Mouse (Mus musculus) intestine, embryonic 14.5 days (tissue): ENCODE data around the gene Cdk5r2. TPM values are rescaled to one million over a fixed set of nuclear protein-coding genes. Genes with fewer than 3 reads are reported as not detected.

Source experiments
- ATAC-seq: fragments of 200-750 bp; cut with Nextera tagmentation; replicated peaks from 2 replicates; pipeline ENCODE4 v1.8.0; 2017; ENCODE audit warnings: low read depth, moderate number of reproducible peaks, moderate TSS enrichment, moderate library complexity; ENCODE audit not compliant: low FRiP score, low TSS enrichment
- DNase-seq: peaks from one replicate; pipeline ENCODE4 v3.0.0-alpha.2; 2018; ENCODE audit warnings: low spot score
- H3K27ac ChIP-seq: fragments of 300-500 bp; sonication (generic); 2 replicates; pipeline ENCODE4 v1.5.1; 2014; ENCODE audit warnings: low read depth, mild to moderate bottlenecking, control low read depth
- H3K27me3 ChIP-seq: fragments of 300-500 bp; sonication (generic); replicated peaks from 2 replicates; pipeline ENCODE4 v1.6.1; 2014; ENCODE audit warnings: low read length, control low read depth; ENCODE audit not compliant: control insufficient read depth, insufficient read depth
- H3K36me3 ChIP-seq: fragments of 300-500 bp; sonication (generic); 2 replicates; pipeline ENCODE4 v1.6.1; 2014; ENCODE audit warnings: low read length, control low read depth; ENCODE audit not compliant: control insufficient read depth, insufficient read depth
- H3K4me1 ChIP-seq: fragments of 300-500 bp; sonication (generic); replicated peaks from 2 replicates; pipeline ENCODE4 v1.6.1; 2014; ENCODE audit warnings: low read length, control low read depth, mixed read lengths; ENCODE audit not compliant: control insufficient read depth, insufficient read depth
- H3K4me2 ChIP-seq: fragments of 300-500 bp; sonication (generic); 2 replicates; pipeline ENCODE4 v1.6.1; 2014; ENCODE audit warnings: low read length
- H3K4me3 ChIP-seq: fragments of 300-500 bp; sonication (generic); 2 replicates; pipeline ENCODE4 v1.5.1; 2014; ENCODE audit warnings: low read depth, low read length, control low read depth, mixed read lengths
- H3K9ac ChIP-seq: fragments of 300-500 bp; sonication (generic); 2 replicates; pipeline ENCODE4 v1.6.1; 2014; ENCODE audit warnings: mild to moderate bottlenecking, low read length
- H3K9me3 ChIP-seq: fragments of 300-500 bp; sonication (generic); 2 replicates; pipeline ENCODE4 v1.6.1; 2016; ENCODE audit warnings: low read length, control low read depth; ENCODE audit not compliant: control insufficient read depth
- WGBS: fragments of 180-500 bp; shearing (Covaris S2); extraction: QIAGEN DNeasy Blood & Tissue Kit; methylation state at CpG from one replicate; pipeline ENCODE4 v1.1.7; 2014; 5-methylcytosine and 5-hydroxymethylcytosine counted together
- polyA plus RNA-seq: library from polyadenylated mRNA; unstranded; fragments of >200 nt; fragmentation: Nextera tagmentation; extraction: Ambion mirVana; gene quantifications from 2 replicates; pipeline ENCODE4 v1.2.1, GENCODE M21; 2014

Cdk5r2 gene
- polyA plus RNA-seq, 1 experiment from 2014 or later: 0.28 TPM

DNA sequence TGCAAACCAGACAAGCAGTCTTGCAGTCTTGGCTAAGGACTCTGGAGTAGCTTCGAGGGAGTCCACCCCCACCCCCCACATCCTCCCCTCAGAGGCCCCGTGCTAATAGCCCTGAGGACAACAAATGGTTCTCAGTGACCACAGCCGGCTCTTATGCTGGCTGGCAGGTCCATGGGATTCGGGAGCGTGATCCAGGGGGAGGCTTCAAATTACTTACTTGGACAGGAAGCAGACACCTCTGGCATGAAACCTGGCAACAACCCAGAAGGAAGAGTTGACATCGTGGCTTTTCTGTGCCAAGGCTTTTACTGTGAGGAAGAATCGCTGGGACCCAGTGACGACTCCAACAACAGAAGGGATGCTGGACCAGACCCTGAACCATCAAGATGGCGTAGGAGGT, 8.4 kb upstream of the Cdk5r2 start:
- WGBS: 32% methylated on average over 9 of the region's 9 CpGs
- Histone ChIP-seq H3K27me3 (peaks cover 26% of the 10 kb centered on the region), H3K27ac (no peak overlapping the region), H3K9me3 (no peaks in the 10 kb centered on the region), H3K4me1 (no peaks in the 10 kb centered on the region), H3K36me3 (no peaks in the 10 kb centered on the region), H3K9ac (no peak overlapping the region), H3K4me3 (no peak overlapping the region), H3K4me2 (no peak overlapping the region)
- DNase-seq (no peak), ATAC-seq (no peak)

DNA sequence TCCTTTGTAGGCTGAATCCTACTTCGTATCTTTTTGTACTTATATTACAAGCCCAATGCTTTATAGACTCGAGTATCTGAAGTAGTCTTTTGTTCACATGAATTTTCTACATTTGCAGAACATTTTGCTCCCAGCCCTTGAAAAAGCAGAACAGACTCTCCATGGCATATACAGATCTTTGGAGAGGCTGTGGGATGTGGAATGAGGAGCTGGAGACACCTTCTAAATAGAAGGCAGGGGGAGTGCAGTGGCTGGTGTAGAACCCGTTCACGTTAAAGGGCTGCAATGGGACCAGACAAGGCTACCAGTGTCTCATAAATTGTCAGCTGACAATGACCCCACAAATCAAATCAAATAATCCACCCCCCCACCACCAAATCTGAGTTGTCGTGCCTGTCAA, 5.8 kb upstream of the Cdk5r2 start:
- 52% methylated on average over 5 of the region's 5 CpGs for WGBS
- DNase-seq: no peak
- Histone ChIP-seq H3K4me1 (no peaks in the 10 kb centered on the region), H3K27ac (no peak overlapping the region), H3K4me2 (no peak overlapping the region), H3K27me3 (peaks cover 51% of the 10 kb centered on the region), H3K4me3 (no peak overlapping the region), H3K36me3 (no peaks in the 10 kb centered on the region), H3K9ac (no peak overlapping the region), H3K9me3 (no peaks in the 10 kb centered on the region)
- ATAC-seq: no peak

GRCm38 (mm10) chr1:74850251-74850650, 4.5 kb upstream of the Cdk5r2 start:
- DNase-seq (no peak), ATAC-seq (no peak)
- H3K4me1 ChIP-seq: no peaks in the 10 kb centered on the region; the same call in 1 of the 2 replicates
- H3K9ac ChIP-seq: no peak overlapping the region
- no peak overlapping the region for H3K27ac ChIP-seq
- no peaks in the 10 kb centered on the region for H3K36me3 ChIP-seq
- H3K9me3 ChIP-seq: no peaks in the 10 kb centered on the region
- H3K4me3 ChIP-seq: no peak overlapping the region
- H3K27me3 ChIP-seq: peaks cover 63% of the 10 kb centered on the region
- 22% methylated on average over 6 of the region's 6 CpGs for WGBS
- H3K4me2 ChIP-seq: no peak overlapping the region

DNA sequence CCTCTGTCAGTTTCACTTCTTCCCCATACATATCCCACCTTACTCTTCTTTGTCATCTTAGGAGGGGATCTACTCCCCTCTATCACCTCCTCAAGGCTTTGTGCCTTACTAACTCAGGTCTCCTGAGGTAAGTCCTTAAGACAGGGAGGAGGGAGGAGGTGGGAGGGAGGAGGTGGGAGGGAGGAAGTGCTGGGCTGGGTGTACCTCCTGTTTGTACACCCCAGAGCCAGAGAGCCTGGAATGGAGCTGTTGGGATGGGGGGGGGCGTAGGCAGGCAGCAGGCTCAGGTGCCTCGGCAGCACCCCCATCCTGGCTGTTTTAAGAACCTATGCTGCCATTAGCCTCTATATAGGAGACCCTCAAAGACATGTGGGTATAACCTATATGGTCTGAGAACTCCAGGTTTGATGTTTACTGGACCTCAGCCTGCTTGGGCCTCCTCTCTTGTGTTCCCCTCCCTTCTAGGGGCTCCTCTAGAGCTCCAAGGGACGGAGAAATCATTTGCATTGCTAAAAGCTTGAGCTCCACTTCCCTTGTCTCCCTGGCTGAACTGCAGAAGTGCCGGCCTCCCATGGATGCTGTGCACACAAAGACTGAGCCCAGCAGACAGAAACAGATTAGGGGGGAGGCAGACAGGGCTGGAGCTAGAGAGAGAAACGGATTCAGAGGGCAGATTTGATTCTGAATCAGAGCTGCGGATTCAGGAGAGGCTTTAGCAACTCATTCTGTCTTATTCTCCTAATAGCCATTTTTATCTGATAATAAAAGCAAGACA, 3.5 kb upstream of the Cdk5r2 start:
- Histone ChIP-seq H3K4me3 (no peak overlapping the region), H3K9ac (no peak overlapping the region), H3K4me1 (peaks cover 2% of the 10 kb centered on the region), H3K27me3 (peaks cover 72% of the 10 kb centered on the region), H3K9me3 (no peaks in the 10 kb centered on the region), H3K36me3 (no peaks in the 10 kb centered on the region), H3K27ac (no peak overlapping the region), H3K4me2 (no peak overlapping the region)
- 18% methylated on average over 6 of the region's 6 CpGs for WGBS
- DNase-seq (no peak), ATAC-seq (no peak)

DNA sequence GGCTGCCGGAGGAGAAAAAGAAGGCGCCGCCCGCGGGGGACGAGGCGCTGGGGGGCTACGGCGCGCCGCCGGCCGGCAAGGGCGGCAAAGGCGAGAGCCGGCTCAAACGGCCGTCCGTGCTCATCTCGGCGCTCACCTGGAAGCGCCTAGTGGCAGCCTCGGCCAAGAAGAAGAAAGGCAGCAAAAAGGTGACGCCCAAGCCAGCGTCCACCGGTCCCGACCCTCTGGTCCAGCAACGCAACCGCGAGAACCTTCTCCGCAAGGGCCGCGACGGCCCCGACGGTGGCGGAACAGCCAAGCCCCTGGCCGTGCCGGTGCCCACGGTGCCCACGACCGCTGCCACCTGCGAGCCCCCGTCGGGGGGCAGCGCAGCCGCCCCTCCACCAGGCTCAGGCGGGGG, 422 bp downstream of the Cdk5r2 start:
- ATAC-seq (no peak; the same call in 1 of the 2 replicates), DNase-seq (no peak)
- Histone ChIP-seq H3K4me2 (peak overlapping the region; percentile 98), H3K4me1 (peaks cover 3% of the 10 kb centered on the region), H3K4me3 (peak overlapping the region; percentile 49), H3K27me3 (peaks cover 98% of the 10 kb centered on the region), H3K27ac (no peak overlapping the region), H3K36me3 (no peaks in the 10 kb centered on the region), H3K9ac (no peak overlapping the region), H3K9me3 (no peaks in the 10 kb centered on the region)
- WGBS: under 1% methylated on average over 43 of the region's 48 CpGs

- DNase-seq (peak; percentile 68), ATAC-seq (no peak)
- Histone ChIP-seq H3K9me3 (no peaks in the 10 kb centered on the region), H3K36me3 (no peaks in the 10 kb centered on the region), H3K4me2 (peak overlapping the region; percentile 98), H3K27ac (no peak overlapping the region), H3K4me1 (peaks cover 3% of the 10 kb centered on the region), H3K9ac (no peak overlapping the region), H3K27me3 (peaks cover 98% of the 10 kb centered on the region), H3K4me3 (peak overlapping the region; percentile 49)
- WGBS: 1% methylated on average over 65 of the region's 74 CpGs
These were observed 1.1 kb downstream of the Cdk5r2 start for GRCm38 (mm10) chr1:74855651-74856438.

GRCm38 (mm10) chr1:74856439-74856720, 1.6 kb downstream of the Cdk5r2 start:
- Histone ChIP-seq H3K27ac (no peak overlapping the region), H3K9ac (no peak overlapping the region), H3K9me3 (no peaks in the 10 kb centered on the region), H3K36me3 (no peaks in the 10 kb centered on the region), H3K4me3 (peak overlapping the region; percentile 49; the same call in 1 of the 2 replicates), H3K4me2 (peak overlapping the region; percentile 98), H3K4me1 (peaks cover 3% of the 10 kb centered on the region), H3K27me3 (peaks cover 96% of the 10 kb centered on the region)
- DNase-seq (no peak), ATAC-seq (no peak)
- 1% methylated on average over 10 of the region's 11 CpGs for WGBS

DNA sequence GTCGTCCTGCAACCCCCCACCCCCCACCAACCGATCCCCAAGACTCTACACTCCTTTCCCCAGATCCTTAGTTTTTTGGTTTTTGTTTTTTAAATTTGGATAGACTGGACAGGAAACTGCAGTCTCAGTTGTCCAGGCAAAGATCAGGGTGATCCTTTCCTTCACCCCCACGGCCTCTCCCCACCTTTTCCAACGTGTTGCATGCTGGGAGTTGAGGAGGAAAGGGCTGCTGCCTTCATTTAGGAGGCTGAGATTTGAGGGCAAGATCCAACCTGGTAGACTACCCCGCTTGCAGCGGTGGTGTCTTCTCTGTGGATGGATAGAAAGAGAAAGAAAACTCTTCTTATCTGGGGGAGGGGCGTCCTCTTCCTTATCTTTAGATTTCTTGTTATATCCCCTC, 2.1 kb downstream of the Cdk5r2 start:
- WGBS: under 1% methylated on average over 7 of the region's 7 CpGs
- H3K9ac ChIP-seq: no peak overlapping the region
- no peak overlapping the region for H3K4me3 ChIP-seq

More for the DNA sequence above, 2.1 kb downstream of the Cdk5r2 start:
- H3K9me3 ChIP-seq: no peaks in the 10 kb centered on the region
- H3K27ac ChIP-seq: no peak overlapping the region
- ATAC-seq (no peak), DNase-seq (peak; percentile 53)
- H3K4me1 ChIP-seq: peaks cover 3% of the 10 kb centered on the region
- no peak overlapping the region for H3K4me2 ChIP-seq
- no peaks in the 10 kb centered on the region for H3K36me3 ChIP-seq
- H3K27me3 ChIP-seq: peaks cover 91% of the 10 kb centered on the region
